In the genomic region with DNA sequence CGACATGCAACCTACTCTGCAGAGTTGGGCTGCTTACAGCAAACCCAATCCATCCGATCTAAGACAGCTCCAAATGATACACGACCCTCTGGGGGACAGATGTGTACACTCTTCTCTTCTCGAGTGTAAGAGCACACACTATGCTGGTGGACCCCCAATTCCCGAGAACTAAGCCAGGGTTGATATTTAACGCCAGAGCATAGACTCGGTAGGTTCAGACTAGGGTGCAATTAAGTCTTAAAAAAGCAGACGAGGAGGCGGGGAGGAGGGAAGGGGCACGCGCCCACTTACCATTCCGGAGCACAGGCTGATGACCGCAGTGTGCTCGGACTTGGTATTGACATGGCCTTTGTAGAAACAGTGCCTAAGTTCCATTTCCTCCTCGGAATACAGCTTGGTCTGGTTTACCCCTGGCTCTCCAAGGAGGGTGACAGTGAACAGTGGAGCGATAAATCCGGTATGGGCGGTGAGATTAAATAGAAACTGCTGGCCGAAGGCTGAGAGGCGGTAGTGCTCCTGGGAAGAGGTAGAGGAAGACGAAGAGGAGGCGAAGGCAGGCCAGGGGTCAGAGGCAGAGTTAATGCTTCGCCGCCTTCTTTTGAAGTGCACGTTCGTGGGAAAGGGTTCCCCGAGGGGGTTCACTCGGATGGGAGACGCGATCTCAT, we compare ENCODE assay signal across 8 mouse cellular contexts. TPM values are rescaled to one million over a fixed set of nuclear protein-coding genes. Genes with fewer than 3 reads are reported as not detected.
A peak's percentile ranks its signal among the peaks of the same experiment; 100 is the strongest.
DNase-seq lines count a peak whose midpoint lies in the region; ATAC-seq and TF ChIP-seq lines count a peak whose summit lies in the region.

No protein-coding gene starts in this region.

- peak overlapping the region; percentile 78 for H3K4me3 ChIP-seq in layer of hippocampus, adult 2 months
- H3K4me3 ChIP-seq in embryonic fibroblast, embryonic 13.5 days (ENCODE audit: insufficient read depth, low read length), result peak overlapping the region; percentile 54
- H3K4me3 ChIP-seq in hindbrain, embryonic 13.5 days, result peak overlapping the region; percentile 54
- H3K4me3 ChIP-seq in liver, embryonic 11.5 days (ENCODE audit: low read depth, low read length), result peak overlapping the region; percentile 57
- peak overlapping the region; percentile 16 for H3K4me3 ChIP-seq in myocyte

- peak overlapping the region; percentile 89 for H3K27ac ChIP-seq in layer of hippocampus, adult 2 months
- no peak overlapping the region for H3K27ac ChIP-seq in embryonic fibroblast, embryonic 13.5 days (ENCODE audit: insufficient read depth, low read length)
- 0 out of 2 replicates have a peak overlapping the region, but pooled peaks have one; percentile 13 for H3K27ac ChIP-seq in hindbrain, embryonic 13.5 days
- H3K27ac ChIP-seq in liver, embryonic 11.5 days (ENCODE audit: low read depth, low read length), result no peak overlapping the region; the same call in 1 of the 2 replicates

- ATAC-seq in hindbrain, embryonic 13.5 days (ENCODE audit: low FRiP score), result no peak
- no peak for ATAC-seq in liver, embryonic 11.5 days (replicated peaks; ENCODE audit: low FRiP score)

- WGBS in hindbrain, embryonic 13.5 days, result under 1% methylated on average over 30 of the region's 30 CpGs
- WGBS in liver, embryonic 11.5 days, result under 1% methylated on average over 30 of the region's 30 CpGs

- H3K9me3 ChIP-seq in hindbrain, embryonic 13.5 days, result no peaks in the 10 kb centered on the region
- H3K9me3 ChIP-seq in liver, embryonic 11.5 days (ENCODE audit: control insufficient read depth, low read length), result no peaks in the 10 kb centered on the region

- TF ChIP-seq CTCF in layer of hippocampus, adult 2 months (conservative IDR thresholded peaks at IDR 0.05), result no peak
- TF ChIP-seq CTCF in embryonic fibroblast, embryonic 13.5 days (IDR thresholded peaks at IDR 0.05; ENCODE audit: borderline replicate concordance, insufficient read depth, low read length), result no peak

- TF ChIP-seq POLR2A in embryonic fibroblast, embryonic 13.5 days (IDR thresholded peaks at IDR 0.05; ENCODE audit: low read depth, low read length), result no peak; the same call in 1 of the 2 replicates
- no peak for TF ChIP-seq POLR2A in myocyte (IDR thresholded peaks at IDR 0.05; ENCODE audit: insufficient read length, low read depth)

- H3K4me1 ChIP-seq in embryonic fibroblast, embryonic 13.5 days (ENCODE audit: control insufficient read depth, insufficient read depth, low read length), result no peaks in the 10 kb centered on the region
- H3K4me1 ChIP-seq in hindbrain, embryonic 13.5 days (replicated peaks), result peaks cover 43% of the 10 kb centered on the region
- 0 out of 2 replicates have a peak, but pooled peaks cover 4% of the 10 kb centered on the region for H3K4me1 ChIP-seq in liver, embryonic 11.5 days (replicated peaks; ENCODE audit: control insufficient read depth, insufficient read depth, low read length)

- no peak for DNase-seq in layer of hippocampus, adult 2 months (ENCODE audit: low spot score in 2 of 2)
- DNase-seq in layer of hippocampus, adult 8-10 months (ENCODE audit: low spot score in 2 of 2), result no peak
- DNase-seq in liver, embryonic 11.5 days (ENCODE audit: low spot score), result peak; percentile 42
- DNase-seq in T-cell, adult 2 months (ENCODE audit: low spot score), result no peak
- DNase-seq in cerebellum, postnatal 14 days, result no peak

- H3K79me2 ChIP-seq in myocyte (ENCODE audit: control insufficient read depth, insufficient read depth), result no peaks in the 10 kb centered on the region

- H3K4me2 ChIP-seq in hindbrain, embryonic 13.5 days, result peak overlapping the region; percentile 95
- peak overlapping the region; percentile 75 for H3K4me2 ChIP-seq in liver, embryonic 11.5 days
- peak overlapping the region; percentile 66 for H3K4me2 ChIP-seq in myocyte (ENCODE audit: low read depth)

- H3K36me3 ChIP-seq in hindbrain, embryonic 13.5 days, result no peaks in the 10 kb centered on the region
- 0 out of 2 replicates have a peak, but pooled peaks cover 1% of the 10 kb centered on the region for H3K36me3 ChIP-seq in liver, embryonic 11.5 days (ENCODE audit: control insufficient read depth, insufficient read depth, low read length)
- H3K36me3 ChIP-seq in myocyte (ENCODE audit: control insufficient read depth, insufficient read depth), result no peaks in the 10 kb centered on the region

- peaks cover 84% of the 10 kb centered on the region for H3K27me3 ChIP-seq in hindbrain, embryonic 13.5 days
- H3K27me3 ChIP-seq in liver, embryonic 11.5 days (replicated peaks; ENCODE audit: control insufficient read depth, insufficient read depth, low read length), result peaks cover 56% of the 10 kb centered on the region
- H3K27me3 ChIP-seq in myocyte (ENCODE audit: control insufficient read depth, insufficient read depth, insufficient read length), result peaks cover 10% of the 10 kb centered on the region

- no peak overlapping the region for H3ac ChIP-seq in myocyte (ENCODE audit: control insufficient read depth, insufficient read length)

- peak overlapping the region; percentile 60; the same call in 1 of the 2 replicates for H3K9ac ChIP-seq in hindbrain, embryonic 13.5 days
- peak overlapping the region; percentile 54 for H3K9ac ChIP-seq in liver, embryonic 11.5 days (ENCODE audit: low read depth, low read length)

TF ChIP-seq in myocyte, 11 proteins besides CTCF, POLR2A, EP300 and RAD21:
- TF ChIP-seq SRF (IDR thresholded peaks at IDR 0.05; ENCODE audit: control insufficient read depth, insufficient read length, low read depth), result no peak
- no peak for TF ChIP-seq CEBPB (IDR thresholded peaks at IDR 0.05; ENCODE audit: insufficient read depth, poor library complexity, severe bottlenecking)
- no peak for TF ChIP-seq MAX (IDR thresholded peaks at IDR 0.05; ENCODE audit: low read depth)
- TF ChIP-seq E2F4 (IDR thresholded peaks at IDR 0.05; ENCODE audit: insufficient read depth), result no peak
- no peak for TF ChIP-seq TCF3 (IDR thresholded peaks at IDR 0.05; ENCODE audit: insufficient read length, low read depth)
- TF ChIP-seq MYOG (IDR thresholded peaks at IDR 0.05; ENCODE audit: control insufficient read depth in 1 of 3, insufficient read depth in 1 of 3, insufficient read length in 2 of 3, low read depth in 2 of 3), result no peak
- no peak for TF ChIP-seq POLR2AphosphoS2 (IDR thresholded peaks at IDR 0.05; ENCODE audit: insufficient read length, low read depth)
- no peak for TF ChIP-seq REST (IDR thresholded peaks at IDR 0.05; ENCODE audit: insufficient read depth, insufficient read length)
- no peak for TF ChIP-seq TCF12 (IDR thresholded peaks at IDR 0.05; ENCODE audit: insufficient read depth, poor library complexity, severe bottlenecking)
- no peak for TF ChIP-seq MYOD1 (IDR thresholded peaks at IDR 0.05; ENCODE audit: control insufficient read depth in 1 of 3, insufficient read length in 2 of 3, low read depth in 2 of 3)
- no peak for TF ChIP-seq USF1 (IDR thresholded peaks at IDR 0.05; ENCODE audit: low read depth)

RNA-seq across cellular contexts. Expression of gene Adamts9, which starts 1.4 kb away (rescaled TPM):
- 1 to 10 TPM; 8.7 to 8.9 TPM for total RNA-seq in layer of hippocampus, adult 2 months (2021)
- total RNA-seq in layer of hippocampus, adult 8-10 months (2022), result 1 to 10 TPM; 8.3 to 10.0 (median 8.8) TPM
- 7.3 and 12.4 TPM in 2 replicates for polyA plus RNA-seq in embryonic fibroblast, embryonic 13.5 days (2011; ENCODE audit: insufficient read length, low read depth, missing spikeins)
- 1.7 TPM in 2 replicates for polyA plus RNA-seq in hindbrain, embryonic 13.5 days (2015; fragmentation: Nextera tagmentation; extraction: Ambion mirVana)
- polyA plus RNA-seq in liver, embryonic 11.5 days (2014; fragmentation: Nextera tagmentation; extraction: Ambion mirVana), result 4.0 and 5.7 TPM in 2 replicates
- polyA plus RNA-seq in myocyte (2012; fragmentation: generic; extraction: Trizol), result 0.04 TPM

Comparison
In these comparisons a context has a peak if more than half of its experiments do, and no peak if none do; other contexts are left out.
1. H3K27ac ChIP-seq: peak in layer of hippocampus, adult 2 months (single experiment) and hindbrain, embryonic 13.5 days (single experiment); none in embryonic fibroblast, embryonic 13.5 days (single experiment) and liver, embryonic 11.5 days (single experiment).
2. H3K4me3 ChIP-seq: peak in every context shown above with its lines; median percentile 78 in layer of hippocampus, adult 2 months; 57 in liver, embryonic 11.5 days; 54 in embryonic fibroblast, embryonic 13.5 days; 54 in hindbrain, embryonic 13.5 days; 16 in myocyte.
3. Peak in every context shown above with its lines, with median percentiles within 50 percentile points of each other: H3K4me2 ChIP-seq.